In genomic region chr1:165616652-165617051, GRCm38 (mm10) we compare ENCODE assay signal across 8 mouse cellular contexts. TPM values are rescaled to one million over a fixed set of nuclear protein-coding genes. Genes with fewer than 3 reads are reported as not detected.
DNase-seq lines count a peak whose midpoint lies in the region; ATAC-seq and TF ChIP-seq lines count a peak whose summit lies in the region.

No protein-coding gene starts in this region.

- 0 out of 2 replicates have a peak, but pooled peaks cover 3% of the 10 kb centered on the region for H3K9me3 ChIP-seq in heart, embryonic 11.5 days (replicated peaks; ENCODE audit: control insufficient read depth, low read length)
- no peaks in the 10 kb centered on the region for H3K9me3 ChIP-seq in liver, embryonic 11.5 days (ENCODE audit: control insufficient read depth, low read length)

- no peak overlapping the region for H3K4me2 ChIP-seq in heart, embryonic 11.5 days
- H3K4me2 ChIP-seq in liver, embryonic 11.5 days = peak overlapping the region; percentile 45

- no peak for TF ChIP-seq CTCF in spleen, adult 2 months (IDR thresholded peaks at IDR 0.05; ENCODE audit: extremely low read depth, insufficient read depth, insufficient read length, insufficient replicate concordance)

- no peaks in the 10 kb centered on the region for H3K27me3 ChIP-seq in heart, embryonic 11.5 days (ENCODE audit: control insufficient read depth, insufficient read depth, low read length)
- H3K27me3 ChIP-seq in spleen, adult 2 months (ENCODE audit: control insufficient read depth, insufficient read depth, low read length) = no peaks in the 10 kb centered on the region
- H3K27me3 ChIP-seq in liver, embryonic 11.5 days (replicated peaks; ENCODE audit: control insufficient read depth, insufficient read depth, low read length) = no peaks in the 10 kb centered on the region

- ATAC-seq in heart, embryonic 11.5 days (replicated peaks; ENCODE audit: insufficient number of reproducible peaks, low FRiP score, low TSS enrichment) = no peak
- ATAC-seq in liver, embryonic 11.5 days (replicated peaks; ENCODE audit: low FRiP score) = no peak

- no peak for TF ChIP-seq POLR2A in spleen, adult 2 months (IDR thresholded peaks at IDR 0.05; ENCODE audit: low read depth, low read length)

- peak overlapping the region; percentile 83; the same call in 1 of the 2 replicates for H3K27ac ChIP-seq in heart, embryonic 11.5 days (ENCODE audit: low read depth, low read length)
- peak overlapping the region; percentile 20; the same call in 1 of the 2 replicates for H3K27ac ChIP-seq in spleen, adult 2 months (ENCODE audit: insufficient read depth, low read length)
- peak overlapping the region; percentile 72 for H3K27ac ChIP-seq in liver, embryonic 11.5 days (ENCODE audit: low read depth, low read length)

- no peak for DNase-seq in heart, adult 8-10 months (ENCODE audit: low spot score)
- no peak for DNase-seq in spleen, adult 2 months (ENCODE audit: low read depth in 1 of 2, low spot score in 2 of 2)
- no peak for DNase-seq in spleen, postnatal 10 days (ENCODE audit: low spot score in 2 of 2)
- no peak for DNase-seq in liver, embryonic 11.5 days (ENCODE audit: low spot score)
- DNase-seq in adrenal gland, adult 2 months = no peak
- no peak for DNase-seq in spleen, postnatal 36 days (ENCODE audit: low spot score in 2 of 2)
- no peak for DNase-seq in spleen, adult 12 weeks (ENCODE audit: low spot score)

- H3K9ac ChIP-seq in heart, embryonic 11.5 days (ENCODE audit: low read depth, low read length) = no peak overlapping the region
- no peak overlapping the region for H3K9ac ChIP-seq in liver, embryonic 11.5 days (ENCODE audit: low read depth, low read length)

- 38% methylated on average over 7 of the region's 7 CpGs for WGBS in heart, embryonic 11.5 days (ENCODE audit: insufficient replicate concordance)
- WGBS in spleen, adult 2 months = 74% methylated on average over 7 of the region's 7 CpGs
- WGBS in liver, embryonic 11.5 days = 44% methylated on average over 7 of the region's 7 CpGs

- no peak overlapping the region for H3K4me3 ChIP-seq in heart, embryonic 11.5 days (ENCODE audit: low read depth, low read length)
- no peak overlapping the region for H3K4me3 ChIP-seq in spleen, adult 2 months (ENCODE audit: extremely low read depth, insufficient read depth, insufficient read length)
- H3K4me3 ChIP-seq in liver, embryonic 11.5 days (ENCODE audit: low read depth, low read length) = no peak overlapping the region

- H3K4me1 ChIP-seq in heart, embryonic 11.5 days (ENCODE audit: control insufficient read depth, insufficient read depth, low read length) = peaks cover 29% of the 10 kb centered on the region
- H3K4me1 ChIP-seq in spleen, adult 2 months (ENCODE audit: control insufficient read depth, insufficient read depth, insufficient read length) = no peaks in the 10 kb centered on the region
- peaks cover 14% of the 10 kb centered on the region for H3K4me1 ChIP-seq in liver, embryonic 11.5 days (replicated peaks; ENCODE audit: control insufficient read depth, insufficient read depth, low read length)

- H3K36me3 ChIP-seq in heart, embryonic 11.5 days (ENCODE audit: control insufficient read depth, insufficient read depth, low read length) = peaks cover 13% of the 10 kb centered on the region
- no peaks in the 10 kb centered on the region for H3K36me3 ChIP-seq in spleen, adult 2 months (ENCODE audit: control insufficient read depth, insufficient read depth, low read length)
- 0 out of 2 replicates have a peak, but pooled peaks cover 3% of the 10 kb centered on the region for H3K36me3 ChIP-seq in liver, embryonic 11.5 days (ENCODE audit: control insufficient read depth, insufficient read depth, low read length)

RNA-seq across cellular contexts. Expression of gene Mpzl1, which starts 17.7 kb away (rescaled TPM):
- 129 and 143 TPM in 2 replicates for polyA plus RNA-seq in heart, embryonic 11.5 days (2014; fragmentation: Nextera tagmentation; extraction: Ambion mirVana)
- total RNA-seq in heart, adult 8-10 months (2022) = 10 to 100 TPM; 12.3 to 13.6 (median 12.4) TPM
- polyA plus RNA-seq in spleen, adult 2 months (2012; rRNA removed) = 15.3 and 15.9 TPM in 2 replicates
- 85.7 and 89.5 TPM in 2 replicates for polyA plus RNA-seq in liver, embryonic 11.5 days (2014; fragmentation: Nextera tagmentation; extraction: Ambion mirVana)
- total RNA-seq in adrenal gland, adult 2 months (2021) = 10 to 100 TPM; 14.1 to 21.5 TPM
- 12.8 and 12.9 TPM in 2 replicates for polyA plus RNA-seq in adrenal gland, adult 2 months (2012; rRNA removed)

Comparison
In these comparisons a context has a peak if more than half of its experiments do, and no peak if none do; other contexts are left out.
1. H3K27ac ChIP-seq: peak in every context shown above with its lines; median percentile 83 in heart, embryonic 11.5 days; 72 in liver, embryonic 11.5 days; 20 in spleen, adult 2 months.